Mouse (Mus musculus) cortical plate, adult 2 months (tissue): ENCODE results near the gene Dst.

Experiments
- CTCF ChIP-seq: fragments of 200-500 bp; IDR thresholded peaks from 2 replicates; pipeline ENCODE4 v1.5.1; 2011; ENCODE audit warnings: mild to moderate bottlenecking, control low read depth, low read length; ENCODE audit not compliant: insufficient read depth; ENCODE audit errors: extremely low read depth
- POLR2A ChIP-seq: fragments of 200-500 bp; IDR thresholded peaks from 2 replicates; pipeline ENCODE4 v1.6.1; 2011; ENCODE audit warnings: mild to moderate bottlenecking, low read length, control low read depth; ENCODE audit not compliant: insufficient read depth; ENCODE audit errors: extremely low read depth

DNA sequence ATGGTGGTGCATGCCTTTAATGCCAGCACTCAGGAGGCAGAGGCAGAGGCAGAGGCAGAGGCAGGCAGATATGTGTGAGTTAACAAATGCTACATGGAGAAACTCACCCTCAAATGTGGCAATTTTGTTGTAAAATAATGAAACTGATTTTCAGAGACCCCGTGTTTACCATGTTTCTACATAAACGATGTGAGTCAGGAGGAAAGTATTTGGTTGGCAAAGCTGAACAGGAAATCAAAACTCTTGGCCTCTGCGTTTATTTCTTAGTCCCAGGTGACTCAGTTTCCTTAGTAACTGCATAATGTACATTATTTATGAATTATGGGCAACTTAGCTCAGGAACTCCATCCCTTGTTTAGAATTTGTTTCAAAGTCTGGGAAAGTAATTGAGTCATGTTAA lies 136.7 kb downstream of the Dst start:
- TF ChIP-seq CTCF (no peak), POLR2A (no peak)
